Mouse (Mus musculus) 416B (cell line): ENCODE measurements around the gene Adamtsl1.
A peak's percentile ranks its signal among the peaks of the same experiment; 100 is the strongest.

Experiments used
- DNase-seq: peaks from one replicate; pipeline ENCODE4 v3.0.0; 2011; ENCODE audit warnings: low read depth

Gene Adamtsl1

DNA sequence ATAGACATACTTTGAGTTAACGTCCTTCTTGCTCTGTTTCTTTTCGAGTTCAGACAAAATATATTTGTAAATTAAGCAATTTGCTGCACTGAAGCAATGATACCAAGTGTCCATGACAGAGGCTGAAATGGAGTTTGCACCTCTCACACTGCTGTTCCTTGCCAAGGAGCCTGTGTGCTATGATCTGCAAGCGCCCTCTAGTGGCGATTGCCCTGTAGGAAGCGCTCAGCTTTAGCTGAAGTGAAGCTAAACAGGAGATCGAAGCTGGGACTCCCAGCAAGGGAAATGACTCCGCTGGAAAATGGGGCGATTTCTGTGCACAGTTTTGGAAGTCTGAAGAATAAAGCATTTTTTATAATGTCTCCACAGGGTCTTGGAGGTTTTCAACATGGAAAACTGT lies 287.8 kb downstream of the Adamtsl1 start:
- DNase-seq: peak; percentile 78

DNA sequence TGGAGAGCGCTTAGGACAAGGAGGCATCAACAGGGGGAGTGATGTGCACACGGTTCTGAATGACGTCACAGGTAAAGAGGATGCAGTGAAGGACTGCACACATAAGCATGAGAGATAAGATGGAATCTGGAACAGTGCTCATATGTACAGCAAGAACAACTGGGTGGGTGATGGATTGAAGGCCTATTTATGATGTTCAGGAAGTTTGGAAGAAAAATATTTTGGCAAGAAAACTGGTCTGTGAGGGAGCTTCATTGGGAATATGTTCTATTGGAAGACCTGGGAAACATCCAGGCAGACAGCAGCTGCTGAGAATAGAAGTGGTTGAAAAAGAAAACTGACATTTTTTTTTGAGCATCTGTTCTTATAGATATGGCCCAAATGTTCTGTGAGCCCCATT lies 300.4 kb downstream of the Adamtsl1 start:
- no peak for DNase-seq

DNA sequence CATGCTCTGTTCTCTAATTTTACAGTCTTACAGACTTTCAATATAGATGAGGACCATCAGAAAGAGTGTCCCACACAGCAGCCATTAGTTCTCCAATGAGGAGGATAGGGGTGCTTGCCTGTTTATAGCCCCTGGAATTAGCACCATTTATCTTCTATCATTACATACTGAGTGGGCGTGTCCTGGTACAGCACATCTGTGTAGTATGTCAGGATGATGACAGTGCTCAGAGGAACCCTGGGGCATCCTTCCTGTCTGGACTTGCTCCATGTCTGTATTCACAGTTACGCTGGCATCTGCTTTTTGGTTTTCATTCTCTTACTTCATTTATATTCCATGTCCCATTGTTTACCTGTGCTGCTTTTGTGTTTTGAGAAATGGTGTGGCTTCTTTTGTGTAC lies 304.5 kb downstream of the Adamtsl1 start:
- DNase-seq: no peak

DNA sequence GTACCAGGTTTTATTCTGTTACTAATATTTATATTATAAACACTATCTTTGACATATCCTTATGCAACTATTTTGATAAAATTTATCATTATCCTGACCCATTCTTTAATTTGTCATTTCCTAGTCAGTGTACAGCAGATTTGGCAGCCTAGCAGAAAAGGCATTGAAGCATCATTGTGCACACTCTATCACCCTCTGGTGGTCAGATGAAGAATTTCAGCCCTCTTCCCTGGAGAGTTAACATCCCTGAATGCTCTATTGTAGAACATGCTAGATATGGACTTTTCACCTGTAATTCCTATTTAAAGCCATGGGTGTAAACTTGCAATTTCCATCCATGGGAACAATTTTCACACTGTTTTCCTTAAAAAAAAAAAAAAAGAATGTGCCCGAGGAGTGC lies 305.2 kb downstream of the Adamtsl1 start:
- peak; percentile 34 for DNase-seq

DNA sequence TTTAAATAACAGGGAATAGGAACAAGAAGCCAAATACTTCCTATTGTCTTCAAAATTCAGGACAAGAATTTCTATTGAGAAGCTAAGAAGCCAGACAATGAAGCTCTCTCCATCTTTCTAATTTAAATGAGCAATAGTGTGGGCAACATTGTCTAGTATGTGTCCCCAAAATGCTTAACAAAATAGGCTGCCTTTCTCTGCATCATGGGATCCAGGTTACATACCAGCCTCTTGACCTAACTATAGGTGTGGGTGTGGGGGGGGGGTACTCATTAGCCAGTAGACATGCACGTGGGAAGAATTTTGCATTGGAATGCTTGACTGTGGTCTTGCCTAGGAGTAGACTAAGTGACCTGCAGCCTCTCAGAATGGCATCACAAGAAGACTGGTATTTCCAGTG lies 305.9 kb downstream of the Adamtsl1 start:
- no peak for DNase-seq

DNA sequence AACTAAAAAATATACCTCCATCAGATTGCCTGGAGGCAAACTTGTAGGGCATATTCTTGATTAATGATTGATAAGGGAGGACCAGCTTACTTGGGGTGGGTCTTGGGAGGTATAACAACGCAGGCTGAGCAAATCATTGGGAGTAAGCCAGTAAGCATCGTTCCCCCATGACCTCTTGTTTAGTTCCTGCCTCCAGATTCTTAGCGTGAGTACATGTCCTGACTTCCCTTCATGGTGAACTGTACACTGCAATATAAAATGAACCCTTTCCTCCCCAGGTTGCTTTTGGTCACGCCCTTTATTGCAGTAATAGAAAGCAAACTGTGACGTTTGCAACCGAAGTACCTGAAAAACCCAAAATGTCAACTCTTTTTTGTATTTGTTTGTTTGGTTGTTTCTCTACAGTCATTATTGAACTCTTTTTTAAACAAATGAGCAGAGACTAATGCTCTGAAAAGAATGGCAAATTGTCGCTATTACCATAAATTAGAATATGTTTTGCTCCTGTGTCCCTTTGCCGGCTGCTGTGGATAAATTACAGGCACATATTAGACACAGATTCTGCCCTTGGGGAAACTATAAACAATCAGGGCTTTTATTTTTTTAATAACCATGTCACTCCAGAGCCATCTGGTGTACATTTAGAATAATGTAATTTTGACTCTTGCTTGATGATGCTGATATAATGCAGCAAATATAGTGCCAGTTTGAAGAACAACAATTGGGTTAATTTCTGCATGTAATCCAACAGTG lies 310.2 kb downstream of the Adamtsl1 start:
- no peak for DNase-seq

DNA sequence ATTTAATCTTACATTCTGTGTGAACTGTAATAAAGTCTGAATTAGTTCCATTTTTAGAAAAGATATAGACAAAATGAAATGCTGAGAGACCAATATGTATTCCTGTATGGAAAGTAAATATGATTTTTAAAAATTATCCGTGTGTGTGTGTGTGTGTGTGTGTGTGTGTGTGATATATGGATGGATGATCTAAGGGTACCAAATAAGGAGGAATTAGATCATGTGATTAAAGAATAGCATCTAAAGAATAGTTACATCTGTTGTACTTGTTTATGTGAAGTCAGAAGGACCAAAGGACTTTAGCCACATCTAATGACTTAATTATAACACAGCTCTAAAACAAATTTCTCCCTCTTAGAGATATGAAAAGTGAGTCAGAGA lies 310.7 kb downstream of the Adamtsl1 start:
- no peak for DNase-seq

DNA sequence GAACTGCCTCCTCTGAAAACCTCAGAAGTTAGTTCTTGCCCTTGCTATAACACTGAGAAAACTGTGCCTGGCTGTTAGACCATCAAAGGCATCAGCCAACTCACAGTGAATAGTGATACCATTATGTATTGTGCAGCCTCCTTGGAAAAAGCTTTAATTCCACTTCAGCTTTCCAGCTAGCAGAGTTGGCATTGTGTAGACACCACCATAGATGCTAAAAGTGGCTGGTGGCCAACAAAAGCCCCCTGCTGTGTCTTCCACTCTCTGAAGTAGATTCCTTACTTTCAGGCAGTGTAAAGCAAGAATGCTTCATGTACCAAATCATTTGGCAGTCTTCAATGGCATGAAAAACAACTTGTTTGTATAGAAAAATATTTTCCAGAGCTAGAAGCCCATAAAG lies 323.1 kb downstream of the Adamtsl1 start:
- no peak for DNase-seq

DNA sequence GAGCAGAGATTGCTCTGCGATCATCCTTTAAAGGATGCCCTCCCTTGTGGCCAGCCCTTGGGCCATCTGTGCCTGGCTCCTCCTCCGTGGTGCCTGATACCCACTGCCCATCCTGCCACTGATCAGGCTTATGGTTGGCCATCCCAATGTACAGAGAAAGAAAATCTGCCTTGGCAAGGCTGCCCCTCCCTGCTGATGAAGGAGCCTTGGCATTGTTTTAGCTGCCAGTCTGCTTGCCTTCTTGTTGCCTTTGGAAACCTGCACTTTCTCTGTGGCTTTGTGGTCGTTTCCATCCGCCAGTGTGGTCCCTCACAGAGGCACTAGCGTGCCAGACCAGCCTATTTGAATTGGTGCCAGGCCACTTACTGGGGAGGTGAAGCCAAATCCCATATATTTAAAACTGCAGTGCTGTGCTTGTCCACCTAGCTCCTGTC lies 323.6 kb downstream of the Adamtsl1 start:
- DNase-seq: peak; percentile 27

DNA sequence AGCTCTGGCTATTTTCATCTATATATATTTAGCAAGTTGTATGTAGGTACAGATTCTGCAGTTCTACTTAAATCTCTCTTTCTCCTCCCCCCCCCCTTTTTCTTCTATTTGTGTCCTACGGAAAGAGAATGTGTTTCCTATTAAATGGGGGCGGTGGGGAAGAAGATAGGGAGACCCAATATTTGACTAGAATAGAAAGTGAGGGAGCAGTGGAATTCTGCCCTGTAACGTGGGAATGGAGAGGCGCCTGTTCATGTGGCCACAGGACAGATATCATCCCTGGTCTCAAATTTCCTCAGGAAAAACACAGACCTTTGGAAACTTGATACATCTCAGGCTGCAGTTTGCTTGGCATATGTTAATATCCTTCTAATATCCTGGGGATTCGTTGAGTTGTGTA lies 324.1 kb downstream of the Adamtsl1 start:
- DNase-seq: no peak

DNA sequence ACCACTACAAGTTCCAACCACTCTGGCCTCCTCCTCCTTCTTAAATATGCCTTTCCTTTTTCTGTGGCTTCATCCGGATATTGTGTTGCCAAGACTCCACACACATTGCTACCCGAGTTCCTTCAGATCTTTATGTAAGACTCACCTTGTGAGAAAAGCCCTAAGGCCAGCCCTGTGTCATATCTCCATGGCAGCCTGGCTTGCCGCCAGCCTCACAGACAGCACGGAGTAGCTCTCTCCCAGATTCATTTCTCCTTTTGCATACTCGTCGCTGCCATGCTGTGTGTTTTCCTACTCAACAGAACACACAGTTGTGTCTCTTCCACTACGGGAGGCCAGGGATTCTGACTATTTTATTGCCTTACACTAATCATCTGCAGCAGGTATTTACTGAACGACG lies 328.1 kb downstream of the Adamtsl1 start:
- DNase-seq: no peak

DNA sequence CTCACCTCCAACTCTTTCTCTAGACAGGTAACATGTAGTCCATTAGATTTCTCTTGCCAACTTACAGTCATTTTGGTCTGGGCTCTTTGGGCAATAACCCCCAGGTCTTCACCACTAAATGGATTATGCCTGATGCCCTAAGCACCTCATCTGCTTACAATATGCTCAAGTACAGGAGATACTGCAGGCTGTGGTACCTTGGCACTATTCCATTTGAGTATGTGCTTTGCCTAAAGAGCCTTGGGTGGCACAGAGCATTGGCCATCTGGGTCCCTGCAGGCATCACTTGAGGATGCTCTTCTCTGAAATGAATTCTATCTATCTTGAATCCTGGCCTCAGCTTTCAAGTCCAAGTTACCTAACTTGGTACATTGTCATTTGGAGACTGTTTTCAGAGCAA lies 330.4 kb downstream of the Adamtsl1 start:
- DNase-seq: no peak

DNA sequence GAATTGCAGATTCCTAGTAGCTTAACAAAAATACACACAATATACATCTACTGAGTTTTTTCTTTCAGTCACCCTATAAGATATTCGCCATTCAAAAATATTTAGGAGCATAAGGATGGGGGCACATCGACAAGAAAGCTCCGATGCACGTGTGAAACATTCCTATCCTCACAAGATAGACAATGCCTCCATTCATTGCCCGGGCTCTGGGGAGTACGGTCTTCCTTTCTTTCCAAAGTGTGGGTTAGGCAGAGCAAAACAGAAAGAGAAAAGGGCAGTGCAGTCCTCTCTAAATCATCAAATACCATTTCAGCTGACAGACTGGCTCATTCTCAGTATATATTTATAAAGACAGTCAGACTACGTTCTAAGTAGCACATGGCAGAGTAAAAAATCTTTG lies 332.0 kb downstream of the Adamtsl1 start:
- no peak for DNase-seq

DNA sequence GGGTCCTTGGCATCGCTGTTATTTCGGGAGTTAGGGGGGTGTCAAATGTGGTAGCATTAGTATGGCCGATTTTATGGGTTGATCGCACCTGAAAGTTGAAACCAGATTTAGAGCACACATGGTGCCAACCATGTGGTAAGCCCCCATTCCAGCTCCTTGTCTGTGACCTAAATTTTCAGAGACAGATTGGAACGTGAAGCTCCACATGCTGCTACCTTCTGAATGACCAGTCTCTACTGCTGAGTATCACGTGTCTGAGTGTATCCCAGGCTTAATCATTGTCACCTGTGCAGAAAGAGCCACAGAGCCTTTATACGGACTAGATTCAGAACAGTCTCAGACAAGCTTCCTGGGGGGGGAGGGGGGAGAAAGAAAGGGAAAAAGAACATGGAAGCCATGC lies 339.4 kb downstream of the Adamtsl1 start:
- DNase-seq: no peak

DNA sequence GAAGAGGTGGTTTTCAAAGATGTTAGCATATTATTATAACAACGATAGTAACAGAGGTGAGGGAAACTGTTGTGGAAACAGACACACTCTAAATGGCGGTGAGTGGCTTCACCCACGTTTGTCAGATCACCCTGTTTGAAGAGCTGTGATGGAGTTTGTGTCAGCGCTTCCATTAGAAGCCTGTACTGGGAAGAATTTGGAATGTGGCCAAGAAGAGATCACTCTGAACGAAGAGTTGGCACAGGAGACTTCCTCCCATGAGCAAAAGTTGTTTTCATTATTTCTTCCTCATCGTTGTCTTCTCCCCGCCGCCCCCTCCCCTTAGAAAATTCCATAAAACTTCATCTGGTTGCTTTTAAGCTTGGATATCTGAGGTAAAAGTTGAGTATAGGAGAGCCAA lies 340.5 kb downstream of the Adamtsl1 start:
- no peak for DNase-seq

DNA sequence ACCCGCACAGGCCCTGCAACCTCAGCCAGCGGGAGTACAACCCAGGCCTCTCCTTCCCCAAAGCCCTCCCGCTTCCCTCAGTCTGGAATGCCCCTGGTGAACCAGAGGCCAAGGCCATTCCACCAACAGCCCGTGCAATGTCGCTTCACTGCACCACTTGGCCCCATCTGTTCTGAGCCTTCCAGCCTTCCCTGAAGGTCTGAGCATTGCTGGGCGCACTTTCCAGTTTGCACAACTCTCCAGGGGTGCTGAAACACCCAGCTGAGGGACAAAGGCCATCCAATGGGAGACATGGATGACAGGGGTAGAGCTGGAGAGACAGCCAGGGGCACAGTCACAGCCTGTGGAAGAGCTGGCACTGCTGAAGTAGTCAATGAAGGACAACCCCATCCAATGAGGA lies 365.4 kb downstream of the Adamtsl1 start:
- DNase-seq: no peak

DNA sequence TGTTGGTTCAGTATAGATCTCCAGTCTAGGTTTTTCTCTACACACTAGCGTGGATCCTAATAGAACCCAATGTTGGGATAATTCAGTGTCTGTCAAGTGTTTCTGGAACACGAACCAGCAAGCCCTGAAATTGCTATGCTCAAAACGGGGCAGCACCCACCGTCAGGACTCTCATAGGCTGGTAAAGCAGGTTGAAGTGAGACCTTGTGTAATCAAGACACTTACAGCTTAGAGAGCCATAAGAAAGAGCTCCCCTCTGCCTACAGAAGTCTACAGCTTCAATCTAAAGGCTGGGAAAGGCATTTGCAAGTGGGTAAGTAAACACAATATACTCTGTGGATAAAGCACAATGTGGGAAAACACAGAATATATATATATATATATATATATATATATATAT lies 367.3 kb downstream of the Adamtsl1 start:
- no peak for DNase-seq

DNA sequence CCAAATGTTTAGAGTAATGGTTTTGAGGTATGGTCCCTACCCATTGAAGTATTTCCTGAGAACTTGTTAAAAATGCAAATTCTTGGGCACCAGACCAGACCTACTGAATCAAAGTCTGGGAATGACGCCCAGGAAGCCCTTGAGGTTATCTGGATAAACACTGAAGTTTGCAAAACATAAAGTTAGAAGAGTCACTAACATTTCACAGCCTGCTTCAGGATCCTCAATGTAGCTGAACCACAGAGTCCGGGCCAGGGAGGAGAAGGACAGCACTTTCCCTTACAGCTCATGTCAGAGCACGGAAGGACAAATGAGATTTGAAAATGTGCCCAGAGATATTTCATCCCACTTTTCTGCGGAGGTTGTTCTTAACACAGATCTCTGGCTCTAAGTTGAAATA lies 370.1 kb downstream of the Adamtsl1 start:
- no peak for DNase-seq

DNA sequence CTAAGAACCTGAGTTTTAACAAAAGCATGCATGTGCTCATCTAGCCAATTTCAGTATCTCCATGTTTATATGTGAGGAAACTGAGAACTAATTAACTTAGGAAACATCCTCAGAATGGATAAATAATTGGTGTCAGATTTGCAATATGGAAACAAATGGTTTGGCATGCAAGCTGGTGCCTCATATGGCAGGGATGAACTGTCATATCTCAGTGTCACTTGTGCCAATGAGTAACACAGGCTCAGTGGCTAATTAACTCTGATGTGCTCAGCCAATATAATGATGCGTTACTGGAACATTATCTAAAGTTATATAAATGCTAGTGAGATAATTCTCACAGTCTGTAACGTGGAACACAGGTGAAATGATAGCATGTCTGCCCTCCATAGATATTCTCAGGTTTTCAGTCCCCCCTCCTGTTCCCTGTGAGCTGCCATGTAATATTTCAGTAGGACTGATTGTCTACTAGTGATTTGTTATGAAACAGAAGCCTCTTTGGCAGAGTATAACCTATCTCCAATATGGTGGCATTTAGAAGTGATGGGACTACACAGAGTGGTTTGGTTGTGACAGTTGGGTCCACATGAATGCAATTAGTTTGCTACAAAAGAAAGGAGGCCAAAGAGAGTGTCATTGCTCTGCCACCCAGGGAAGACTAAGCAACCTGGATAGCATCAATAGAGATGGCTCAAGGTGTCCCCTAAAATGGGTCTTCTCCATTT lies 376.1 kb downstream of the Adamtsl1 start:
- DNase-seq: no peak

DNA sequence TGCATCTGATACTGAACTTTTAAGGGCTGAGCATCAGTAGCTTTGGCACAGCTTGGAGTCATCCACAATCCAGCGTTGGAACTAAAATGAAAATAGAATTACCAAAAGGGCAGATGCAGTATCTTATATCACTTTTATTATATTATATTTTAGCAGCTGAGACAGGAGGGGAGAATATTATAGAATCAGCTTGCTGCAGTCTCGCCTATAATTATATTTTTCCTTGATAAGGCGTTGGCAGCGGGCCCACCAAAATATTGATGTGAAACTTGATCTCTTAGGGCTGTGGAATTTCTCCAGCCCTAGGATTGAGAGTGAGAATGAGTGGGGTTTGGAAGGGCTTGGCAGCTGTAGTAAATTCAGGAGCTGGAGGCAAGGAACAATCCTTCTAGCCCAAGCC lies 387.3 kb downstream of the Adamtsl1 start:
- DNase-seq: no peak

DNA sequence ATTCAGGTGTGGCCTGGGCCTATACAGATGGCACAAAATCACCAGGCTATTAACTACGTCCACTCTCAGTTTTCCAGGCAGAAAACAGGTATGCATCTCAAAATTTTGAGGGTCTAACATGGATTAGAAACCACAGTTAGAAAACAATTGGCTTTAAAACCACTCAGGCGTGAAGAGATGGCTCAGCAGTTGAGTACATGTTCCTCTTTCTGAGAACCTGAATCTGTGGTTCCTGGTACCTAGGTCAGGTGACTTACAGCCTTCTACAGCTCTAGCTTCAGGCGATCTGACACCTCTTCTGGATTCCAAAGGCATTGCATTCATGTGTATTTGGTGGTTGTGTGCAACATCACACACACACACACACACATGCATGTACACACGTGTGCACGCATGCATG lies 390.2 kb downstream of the Adamtsl1 start:
- DNase-seq: no peak

DNA sequence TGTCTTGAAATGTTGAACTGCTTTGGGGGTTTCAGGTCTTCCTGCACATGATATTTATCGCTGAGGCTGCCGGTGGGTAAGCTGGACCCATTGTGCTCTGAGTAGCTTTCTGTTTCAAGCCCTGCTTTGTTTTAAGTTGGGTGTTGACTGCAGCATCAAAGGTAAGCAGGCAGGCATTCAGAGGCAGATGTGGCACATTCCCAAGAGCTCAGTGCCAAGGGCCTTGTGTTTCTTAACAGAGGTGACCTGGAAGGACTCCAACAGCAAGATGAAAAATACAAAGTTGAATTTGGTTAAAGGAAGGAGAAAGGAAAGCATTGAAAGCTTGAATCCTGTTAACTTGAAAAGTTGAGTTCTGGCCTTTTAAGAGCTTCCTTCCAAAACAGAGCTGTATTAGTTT lies 402.1 kb downstream of the Adamtsl1 start:
- DNase-seq: no peak

DNA sequence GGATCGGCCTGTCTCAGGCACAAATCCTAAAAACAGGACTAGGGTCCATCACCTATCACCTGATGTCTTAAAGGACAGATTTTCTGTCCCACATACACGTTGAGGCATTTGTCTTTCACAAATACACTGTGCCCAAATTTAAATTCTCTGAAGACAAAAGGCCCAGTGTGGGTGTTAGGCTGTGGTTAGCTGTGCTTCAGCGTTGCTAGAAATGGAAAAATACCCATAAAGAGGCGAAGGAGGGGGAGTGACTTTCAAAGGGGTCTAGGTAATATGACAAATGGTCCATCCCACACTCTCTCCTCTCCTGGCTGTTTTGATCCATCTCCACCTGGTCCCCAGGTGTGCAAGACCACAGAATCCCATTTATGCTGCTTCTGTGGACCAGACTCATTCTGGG lies 404.4 kb downstream of the Adamtsl1 start:
- no peak for DNase-seq

DNA sequence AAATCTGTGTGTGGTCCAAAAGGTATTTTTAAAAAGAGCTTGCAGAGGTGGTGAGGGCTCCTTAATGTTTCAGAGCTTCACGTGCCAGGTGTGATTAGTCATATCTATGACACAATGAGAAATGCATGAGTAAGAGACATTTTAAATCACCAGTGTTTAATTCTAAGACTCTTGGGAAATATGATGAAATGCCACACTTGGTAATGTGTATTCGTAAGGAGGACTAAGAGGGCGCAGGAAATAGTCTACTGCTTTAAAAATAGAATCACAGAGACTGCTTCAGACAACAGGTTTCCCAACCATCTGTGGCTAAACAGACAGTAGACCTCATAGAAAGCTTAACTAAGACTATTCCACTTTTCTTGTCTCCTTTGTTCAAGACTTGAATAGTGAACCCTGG lies 406.5 kb downstream of the Adamtsl1 start:
- DNase-seq: no peak
